Mouse (Mus musculus): ENCODE data around the gene Foxo6. TPM values are rescaled to one million over a fixed set of nuclear protein-coding genes. Genes with fewer than 3 reads are reported as not detected.

Gene Foxo6
- polyA plus RNA-seq, 2 experiments, result 0.29 to 2.0 TPM

- Histone ChIP-seq H3K27me3 (ENCODE audit: control insufficient read depth, insufficient read depth, low read length) (no peaks in the 10 kb centered on the region), H3K36me3 (ENCODE audit: control insufficient read depth, insufficient read depth, low read length) (no peaks in the 10 kb centered on the region), H3K4me2 (replicated peaks; ENCODE audit: low read depth, low read length, severe bottlenecking) (no peak overlapping the region), H3K27ac (replicated peaks; ENCODE audit: low read depth, low read length) (no peak overlapping the region), H3K4me3 (replicated peaks; ENCODE audit: low read length) (no peak overlapping the region), H3K4me1 (ENCODE audit: control insufficient read depth, insufficient read depth, low read length) (0 out of 2 replicates have a peak, but pooled peaks cover 5% of the 10 kb centered on the region), H3K9me3 (ENCODE audit: control insufficient read depth, low read length) (no peaks in the 10 kb centered on the region), H3K9ac (ENCODE audit: low read depth, low read length, severe bottlenecking) (no peak overlapping the region)
- ATAC-seq (ENCODE audit: low FRiP score, low read depth), result no peak
- no peak for TF ChIP-seq POLR2A (IDR thresholded peaks at IDR 0.05; ENCODE audit: borderline replicate concordance, extremely low read depth, insufficient read depth, insufficient read length)
- no peak for DNase-seq (ENCODE audit: low spot score)
- 73% methylated on average over 5 of the region's 6 CpGs for WGBS
These were observed 63.3 kb downstream of the Foxo6 start for GRCm38 (mm10) chr4:120223805-120224204.

- no peak for TF ChIP-seq POLR2A (IDR thresholded peaks at IDR 0.05; ENCODE audit: borderline replicate concordance, extremely low read depth, insufficient read depth, insufficient read length)
- DNase-seq (ENCODE audit: low spot score) (no peak), ATAC-seq (ENCODE audit: low FRiP score, low read depth) (no peak)
- Histone ChIP-seq H3K27me3 (ENCODE audit: control insufficient read depth, insufficient read depth, low read length) (no peaks in the 10 kb centered on the region), H3K4me2 (replicated peaks; ENCODE audit: low read depth, low read length, severe bottlenecking) (no peak overlapping the region), H3K9ac (ENCODE audit: low read depth, low read length, severe bottlenecking) (no peak overlapping the region), H3K9me3 (ENCODE audit: control insufficient read depth, low read length) (no peaks in the 10 kb centered on the region), H3K27ac (replicated peaks; ENCODE audit: low read depth, low read length) (no peak overlapping the region), H3K4me3 (replicated peaks; ENCODE audit: low read length) (no peak overlapping the region), H3K36me3 (ENCODE audit: control insufficient read depth, insufficient read depth, low read length) (no peaks in the 10 kb centered on the region), H3K4me1 (ENCODE audit: control insufficient read depth, insufficient read depth, low read length) (0 out of 2 replicates have a peak, but pooled peaks cover 5% of the 10 kb centered on the region)
- WGBS, result 62% methylated on average over 7 of the region's 7 CpGs
These were observed 63.9 kb downstream of the Foxo6 start for GRCm38 (mm10) chr4:120223108-120223745.

GRCm38 (mm10) chr4:120221708-120222107 lies 65.4 kb downstream of the Foxo6 start:
- whole genome bisulfite sequencing, result 40% methylated on average over 6 of the region's 6 CpGs
- Histone ChIP-seq H3K9ac (ENCODE audit: low read depth, low read length, severe bottlenecking) (no peak overlapping the region), H3K36me3 (ENCODE audit: control insufficient read depth, insufficient read depth, low read length) (no peaks in the 10 kb centered on the region), H3K27me3 (ENCODE audit: control insufficient read depth, insufficient read depth, low read length) (no peaks in the 10 kb centered on the region), H3K27ac (replicated peaks; ENCODE audit: low read depth, low read length) (no peak overlapping the region), H3K4me2 (replicated peaks; ENCODE audit: low read depth, low read length, severe bottlenecking) (no peak overlapping the region), H3K4me3 (replicated peaks; ENCODE audit: low read length) (no peak overlapping the region), H3K4me1 (ENCODE audit: control insufficient read depth, insufficient read depth, low read length) (0 out of 2 replicates have a peak, but pooled peaks cover 5% of the 10 kb centered on the region), H3K9me3 (ENCODE audit: control insufficient read depth, low read length) (no peaks in the 10 kb centered on the region)
- ATAC-seq (ENCODE audit: low FRiP score, low read depth) (no peak), DNase-seq (ENCODE audit: low spot score) (no peak)
- no peak for TF ChIP-seq POLR2A (IDR thresholded peaks at IDR 0.05; ENCODE audit: borderline replicate concordance, extremely low read depth, insufficient read depth, insufficient read length)

GRCm38 (mm10) chr4:120218878-120219277 lies 68.3 kb downstream of the Foxo6 start:
- no peak for TF ChIP-seq POLR2A (IDR thresholded peaks at IDR 0.05; ENCODE audit: borderline replicate concordance, extremely low read depth, insufficient read depth, insufficient read length)
- H3K4me1 ChIP-seq (ENCODE audit: control insufficient read depth, insufficient read depth, low read length), result 0 out of 2 replicates have a peak, but pooled peaks cover 5% of the 10 kb centered on the region
- H3K4me3 ChIP-seq (replicated peaks; ENCODE audit: low read length), result no peak overlapping the region
- ATAC-seq (ENCODE audit: low FRiP score, low read depth) (no peak), DNase-seq (ENCODE audit: low spot score) (no peak)
- H3K9me3 ChIP-seq (ENCODE audit: control insufficient read depth, low read length), result no peaks in the 10 kb centered on the region
- H3K9ac ChIP-seq (ENCODE audit: low read depth, low read length, severe bottlenecking), result no peak overlapping the region
- no peak overlapping the region for H3K4me2 ChIP-seq (replicated peaks; ENCODE audit: low read depth, low read length, severe bottlenecking)
- H3K27ac ChIP-seq (replicated peaks; ENCODE audit: low read depth, low read length), result no peak overlapping the region
- H3K36me3 ChIP-seq (ENCODE audit: control insufficient read depth, insufficient read depth, low read length), result no peaks in the 10 kb centered on the region
- no peaks in the 10 kb centered on the region for H3K27me3 ChIP-seq (ENCODE audit: control insufficient read depth, insufficient read depth, low read length)
- 82% methylated on average over 9 of the region's 9 CpGs for WGBS

Other genes starting within 250 kb of the Foxo6 start
- gene AL607142.1, start 222.4 kb downstream of the Foxo6 start, polyA plus RNA-seq (2012; rRNA removed), result not detected in 2 replicates
- gene AL607142.1, start 222.4 kb downstream of the Foxo6 start, polyA plus RNA-seq (2014; fragmentation: Nextera tagmentation; extraction: Ambion mirVana), result not detected in 2 replicates
- gene Edn2, start 126.1 kb downstream of the Foxo6 start, polyA plus RNA-seq (2012; rRNA removed), result 2.3 and 2.7 TPM in 2 replicates
- 2.3 and 2.9 TPM in 2 replicates for gene Edn2, start 126.1 kb downstream of the Foxo6 start, polyA plus RNA-seq (2014; fragmentation: Nextera tagmentation; extraction: Ambion mirVana)
- 57.4 and 68.3 TPM in 2 replicates for gene Scmh1, start 117.9 kb upstream of the Foxo6 start, polyA plus RNA-seq (2012; rRNA removed)
- gene Scmh1, start 117.9 kb upstream of the Foxo6 start, polyA plus RNA-seq (2014; fragmentation: Nextera tagmentation; extraction: Ambion mirVana), result 36.7 and 42.6 TPM in 2 replicates
- gene Slfnl1, start 244.9 kb upstream of the Foxo6 start, polyA plus RNA-seq (2012; rRNA removed), result 0.13 and 0.15 TPM in 2 replicates
- 0.10 TPM in 1 of 2 replicates, not detected in the other for gene Slfnl1, start 244.9 kb upstream of the Foxo6 start, polyA plus RNA-seq (2014; fragmentation: Nextera tagmentation; extraction: Ambion mirVana)